Mouse (Mus musculus) cerebellum, postnatal 36 days (tissue): Measurements from ENCODE around the gene Kdm3a.

Experiments used
- DNase-seq, 2 experiments: peaks; one replicate each; pipeline ENCODE4 v3.0.0; 2021 to 2022; ENCODE audit warnings: mixed read lengths in 2 of 2

Kdm3a gene

GRCm38 (mm10) chr6:71632829-71633662 is at the start of gene Kdm3a:
Gene Kdm3a (minus strand): TSS chr6:71632990.
- DNase-seq, result peak; percentile 97

DNA sequence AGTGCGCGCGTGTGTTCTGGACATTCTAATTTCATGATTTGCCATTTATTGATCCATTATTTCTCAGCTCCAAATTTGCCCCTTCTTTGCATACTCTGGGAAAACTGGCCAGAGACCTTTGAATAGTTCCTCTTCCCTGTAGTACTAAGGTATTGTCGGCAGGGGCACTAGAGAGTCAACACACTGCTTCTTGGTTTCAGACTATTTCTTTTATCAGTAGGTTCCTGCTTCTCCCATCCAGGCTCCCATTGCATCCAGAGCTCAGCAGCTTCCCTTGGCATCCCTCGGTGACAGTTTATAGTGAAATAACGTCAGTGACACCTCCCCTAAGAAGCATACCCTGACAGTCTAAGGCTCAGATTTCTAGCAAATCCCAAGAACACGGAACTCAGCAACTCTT is 46.1 kb upstream of the Kdm3a start:
- peak in 1 of 2 experiments; percentile 3 for DNase-seq

- no peak for DNase-seq
These were observed 40.4 kb upstream of the Kdm3a start for GRCm38 (mm10) chr6:71673166-71673565.

- no peak for DNase-seq
These were observed 31.7 kb upstream of the Kdm3a start for GRCm38 (mm10) chr6:71664511-71664910.

GRCm38 (mm10) chr6:71658290-71658689 is 25.5 kb upstream of the Kdm3a start:
- no peak for DNase-seq

DNA sequence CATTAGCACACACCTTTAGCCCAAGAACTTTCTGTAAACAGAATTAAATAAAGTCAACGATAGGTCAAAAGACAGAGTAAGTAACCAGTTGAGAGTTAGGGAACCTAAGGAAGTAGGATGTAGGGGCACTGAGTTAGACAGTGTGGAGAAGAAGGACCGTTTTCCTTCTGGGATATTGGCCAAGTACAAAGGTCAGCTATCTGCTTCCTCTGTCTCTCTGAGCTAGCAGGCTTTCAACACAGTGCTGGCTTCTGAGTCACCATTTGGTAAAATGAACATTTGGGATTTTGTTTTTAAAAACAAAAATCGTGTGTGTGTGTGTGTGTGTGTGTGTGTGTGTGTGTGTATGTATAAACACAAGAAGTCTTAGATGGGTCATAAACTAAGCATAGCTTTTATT is 23.0 kb upstream of the Kdm3a start:
- DNase-seq, result no peak

DNA sequence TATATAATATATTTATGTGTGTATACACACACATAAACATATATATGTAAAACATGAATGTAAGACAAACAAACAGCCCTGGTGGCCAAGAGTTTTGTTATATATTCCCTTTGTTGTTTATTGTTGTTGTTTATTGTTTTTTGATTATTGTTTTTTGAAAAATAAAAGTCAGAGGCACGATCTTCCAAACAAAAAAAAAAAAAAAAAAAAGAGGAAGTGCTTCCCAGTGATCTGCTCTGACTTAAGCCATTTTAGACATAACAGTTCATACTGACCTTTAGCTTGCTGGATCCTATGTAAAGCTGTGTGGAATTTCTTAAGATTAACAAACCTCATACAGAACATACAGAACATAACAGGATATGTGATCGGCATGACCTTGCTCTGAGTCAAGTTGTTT is 19.1 kb upstream of the Kdm3a start:
- no peak for DNase-seq

DNA sequence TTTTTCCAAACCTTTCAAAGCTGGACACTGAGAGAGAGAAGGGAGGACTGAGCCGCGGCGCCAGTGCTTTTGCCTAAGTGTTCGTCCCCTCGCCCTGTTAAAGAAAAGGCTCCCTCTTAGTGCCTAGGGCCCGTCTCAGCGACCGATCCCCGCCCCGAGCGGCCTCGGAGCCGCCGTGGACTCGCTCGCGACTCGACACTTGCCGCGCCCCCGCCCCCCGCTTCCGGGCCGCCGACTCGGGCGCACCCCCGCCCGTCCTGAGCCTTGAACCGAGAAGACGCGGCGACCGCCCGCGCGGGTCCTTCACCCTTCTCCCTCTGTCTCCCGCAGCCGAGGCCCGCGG is 333 bp downstream of the Kdm3a start:
- DNase-seq, result no peak

GRCm38 (mm10) chr6:71631706-71632461 is 906 bp downstream of the Kdm3a start:
- peak; percentile 47 to 52 for DNase-seq

- DNase-seq, result no peak
These were observed 1.6 kb downstream of the Kdm3a start for GRCm38 (mm10) chr6:71631196-71631595.

DNA sequence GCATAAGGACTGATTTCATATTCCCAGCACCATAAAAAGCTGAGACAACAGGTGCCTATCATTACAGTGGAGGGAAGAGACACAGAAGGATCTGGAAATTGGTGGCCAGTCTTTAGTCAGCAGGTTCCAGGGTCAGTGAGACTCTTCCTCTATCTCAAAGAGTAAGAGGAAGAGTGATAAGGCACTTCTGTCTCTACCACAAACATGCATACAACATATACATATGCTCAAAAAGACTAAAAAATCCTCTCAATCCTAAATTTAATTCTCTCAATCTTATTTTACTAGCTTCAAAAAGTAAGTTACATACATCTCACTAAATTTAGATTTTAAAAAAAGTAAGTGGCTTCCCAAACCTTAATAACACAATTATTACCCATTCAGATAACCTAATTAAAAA is 5.5 kb downstream of the Kdm3a start:
- DNase-seq, result no peak

DNA sequence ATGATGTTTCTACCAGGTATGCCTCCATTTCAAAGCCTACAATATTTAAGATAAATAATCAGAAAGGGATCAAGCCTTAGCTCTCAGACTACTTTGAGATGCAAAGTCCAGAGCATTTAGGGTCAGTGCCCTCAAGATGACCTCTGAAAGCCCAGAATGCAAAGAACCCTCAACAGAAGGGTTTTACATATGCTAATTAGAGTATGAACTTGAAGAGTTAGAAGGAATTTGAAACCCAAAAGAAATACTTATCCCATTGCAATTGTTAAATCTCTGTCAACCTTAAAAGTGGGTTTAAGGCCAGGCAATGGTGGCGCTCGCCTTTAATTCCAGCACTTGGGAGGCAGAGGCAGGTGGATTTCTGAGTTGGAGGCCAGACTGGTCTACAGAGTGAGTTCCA is 6.8 kb downstream of the Kdm3a start:
- no peak for DNase-seq

DNA sequence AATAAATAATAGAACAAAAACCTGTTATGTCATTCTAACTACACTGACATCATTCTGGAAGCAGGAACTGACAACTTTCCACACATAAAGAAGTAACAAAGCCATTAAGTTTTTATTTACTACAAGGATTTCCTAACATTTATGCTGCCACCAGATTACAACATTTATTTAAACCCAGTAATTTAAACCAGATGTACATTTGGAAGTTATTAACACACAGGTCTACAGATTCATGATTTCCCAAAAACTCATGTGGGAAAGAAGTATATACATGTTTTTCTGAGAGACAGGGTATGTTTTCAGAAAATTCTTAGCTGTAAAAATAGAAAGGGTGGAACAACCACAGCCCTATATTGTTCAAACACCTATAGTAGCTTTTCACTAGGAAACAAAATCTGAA is 8.1 kb downstream of the Kdm3a start:
- DNase-seq, result no peak

DNA sequence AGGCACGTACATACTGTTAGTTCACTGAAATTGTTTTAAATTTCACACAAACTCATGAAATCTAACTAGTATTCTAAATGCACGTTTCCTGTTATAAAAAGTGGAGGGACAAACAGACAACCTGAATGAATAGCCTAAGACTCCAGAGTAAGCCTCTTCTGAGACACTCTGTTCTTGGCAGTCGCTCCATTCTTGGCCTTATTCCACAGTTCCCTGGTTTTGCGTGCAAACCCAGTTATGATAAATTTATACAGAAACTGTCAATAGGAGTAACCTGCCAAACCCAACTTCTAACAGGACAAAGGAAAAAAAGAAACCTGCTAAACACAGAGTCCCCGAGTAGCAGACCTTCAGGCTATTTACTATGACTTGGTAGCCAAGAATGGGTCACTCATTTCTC is 10.8 kb downstream of the Kdm3a start:
- peak in 1 of 2 experiments; percentile 19 for DNase-seq

- no peak for DNase-seq
These were observed 11.2 kb downstream of the Kdm3a start for GRCm38 (mm10) chr6:71621551-71621950.

DNA sequence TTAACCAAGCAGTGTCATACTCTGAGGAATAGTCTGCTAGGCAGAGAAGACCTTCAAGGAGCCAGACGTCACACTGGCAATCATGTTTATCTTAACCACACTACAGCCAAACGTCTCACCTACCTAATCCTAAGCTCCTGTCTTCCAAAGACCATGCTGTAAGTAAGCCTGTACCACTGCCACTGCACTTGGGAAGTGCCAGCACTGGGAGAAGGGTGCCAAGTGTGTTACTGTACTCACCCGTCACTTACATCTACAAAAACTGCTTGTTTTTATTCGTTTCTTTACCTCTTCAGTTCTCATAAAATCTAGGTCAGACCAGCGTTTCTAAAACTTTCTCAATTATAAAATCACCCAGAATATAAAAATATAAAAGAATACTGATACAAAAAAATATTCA is 15.8 kb downstream of the Kdm3a start:
- DNase-seq, result no peak

- no peak for DNase-seq
These were observed 19.6 kb downstream of the Kdm3a start for GRCm38 (mm10) chr6:71613225-71613624.

DNA sequence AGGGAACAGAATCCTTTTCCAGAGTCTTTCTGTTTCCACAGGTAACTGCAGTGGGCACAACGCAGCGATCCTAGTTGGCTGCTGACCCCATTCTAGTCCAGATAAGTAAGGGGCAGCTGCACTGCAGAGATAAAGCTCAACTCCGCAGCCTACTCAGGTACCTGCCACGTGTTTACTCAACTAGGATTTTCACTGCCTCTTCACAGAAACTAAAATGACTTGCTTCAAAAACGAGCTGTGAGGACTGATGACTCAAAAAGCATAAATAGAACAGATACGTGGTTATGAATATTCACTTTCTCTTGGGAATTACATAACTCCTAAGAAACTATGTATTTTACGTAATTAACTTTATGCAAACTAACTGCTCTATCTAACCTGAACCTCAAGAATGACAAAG is 22.8 kb downstream of the Kdm3a start:
- no peak for DNase-seq

GRCm38 (mm10) chr6:71608994-71609393 is 23.8 kb downstream of the Kdm3a start:
- no peak for DNase-seq

DNA sequence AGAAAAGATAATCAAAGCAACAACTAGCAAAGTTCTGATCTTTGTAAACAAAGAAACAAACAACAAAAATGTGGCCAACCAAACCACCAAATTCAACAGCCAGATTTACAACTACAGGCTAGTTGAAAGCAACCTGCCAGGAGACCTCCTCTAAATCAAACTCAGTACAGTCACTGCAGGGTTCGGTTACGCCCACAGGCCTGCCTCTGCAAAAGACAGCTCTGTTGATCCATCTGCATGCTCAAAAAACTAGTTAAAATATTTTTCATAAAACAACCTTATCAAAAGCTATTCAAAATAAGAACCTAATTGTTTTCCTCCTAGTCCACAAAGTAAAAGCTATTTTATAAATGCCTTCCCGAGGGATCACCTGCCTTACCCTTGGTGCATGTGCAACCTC is 25.0 kb downstream of the Kdm3a start:
- DNase-seq, result no peak

- DNase-seq, result no peak
These were observed 42.6 kb downstream of the Kdm3a start for GRCm38 (mm10) chr6:71590154-71590553.

DNA sequence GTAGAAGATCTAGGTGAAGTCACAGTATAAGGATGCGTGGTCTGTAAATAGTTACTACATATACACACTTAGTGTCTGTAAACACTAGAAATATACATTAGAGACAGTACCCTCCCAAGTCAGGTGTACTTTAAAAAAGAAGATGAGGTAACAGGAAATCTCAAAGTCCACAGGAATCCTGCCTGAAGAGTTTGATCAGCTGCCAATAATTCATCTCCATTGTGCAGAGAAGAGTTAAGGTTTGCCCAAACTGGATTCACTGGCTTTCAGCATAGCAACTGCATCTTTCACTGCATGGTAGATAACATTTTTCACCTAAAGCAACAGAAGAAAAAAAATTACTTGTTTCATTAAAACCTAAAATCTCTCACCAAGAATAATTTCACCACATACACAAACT is 43.4 kb downstream of the Kdm3a start:
- DNase-seq, result no peak

GRCm38 (mm10) chr6:71583198-71583597 is 49.6 kb downstream of the Kdm3a start:
- no peak for DNase-seq

GRCm38 (mm10) chr6:71579478-71579877 is 53.3 kb downstream of the Kdm3a start:
- no peak for DNase-seq
